Mouse (Mus musculus): ENCODE results near the gene Rad51b.

Gene Rad51b

GRCm38 (mm10) chr12:79813566-79814305, 516.7 kb downstream of the Rad51b start:
- DNase-seq, result no peak

GRCm38 (mm10) chr12:79814312-79815091, 517.4 kb downstream of the Rad51b start:
- no peak for DNase-seq

- no peak for DNase-seq
Measured at GRCm38 (mm10) chr12:79816241-79816640, 519.2 kb downstream of the Rad51b start.

DNA sequence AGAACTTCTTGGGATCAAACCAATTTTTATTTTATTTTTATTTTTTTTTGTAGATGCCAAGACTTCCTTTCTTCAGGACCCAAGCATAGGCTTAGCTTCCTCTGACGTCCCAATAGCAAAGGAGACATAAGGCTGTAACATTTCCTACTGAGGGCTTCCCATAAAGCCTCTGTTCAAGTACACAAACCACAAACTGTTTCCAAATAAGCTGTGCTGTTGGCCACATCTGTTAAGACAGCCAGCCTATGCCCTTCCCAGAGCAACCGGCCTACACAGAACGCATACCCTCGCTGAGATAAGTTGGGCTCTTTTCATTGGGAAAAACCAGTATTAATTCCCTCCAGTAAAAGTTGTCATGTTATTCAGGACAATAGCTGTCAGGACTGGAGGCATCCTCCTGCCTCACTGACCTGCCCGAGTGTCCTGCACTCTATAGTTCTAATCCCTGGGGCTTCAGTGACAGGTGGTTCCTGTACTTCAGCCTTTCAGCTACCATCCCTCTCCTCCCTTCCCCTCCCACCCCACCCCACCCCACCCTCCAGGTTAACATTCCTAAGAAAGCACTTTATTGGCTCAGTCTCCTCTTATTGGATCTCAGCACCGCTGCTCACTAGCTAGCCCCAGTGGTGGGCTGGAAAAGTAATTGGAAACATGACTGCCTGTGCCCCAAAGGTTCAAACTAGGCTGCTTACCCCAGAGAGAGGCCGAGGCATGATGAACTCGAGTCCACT, 523.3 kb downstream of the Rad51b start:
- DNase-seq, result no peak

DNA sequence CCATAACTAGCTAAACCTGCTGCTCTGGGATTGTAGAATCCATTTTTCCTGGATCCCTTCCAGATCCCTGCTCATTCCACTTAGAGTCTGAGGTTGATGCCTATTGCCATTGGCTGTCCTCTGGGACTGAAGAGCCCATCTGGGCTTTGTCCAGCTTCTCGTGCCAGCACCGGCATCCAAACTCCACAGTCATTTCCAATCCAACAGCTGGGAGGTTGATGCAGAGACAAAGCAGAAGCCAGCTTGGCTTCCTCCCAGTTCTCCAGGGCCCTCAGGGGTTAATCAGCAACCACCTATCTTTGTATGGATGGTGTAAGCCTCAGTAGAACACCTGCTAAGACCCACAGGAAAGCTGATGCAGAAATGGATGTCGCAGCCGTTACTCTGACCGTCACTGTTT, 524.8 kb downstream of the Rad51b start:
- no peak for DNase-seq

DNA sequence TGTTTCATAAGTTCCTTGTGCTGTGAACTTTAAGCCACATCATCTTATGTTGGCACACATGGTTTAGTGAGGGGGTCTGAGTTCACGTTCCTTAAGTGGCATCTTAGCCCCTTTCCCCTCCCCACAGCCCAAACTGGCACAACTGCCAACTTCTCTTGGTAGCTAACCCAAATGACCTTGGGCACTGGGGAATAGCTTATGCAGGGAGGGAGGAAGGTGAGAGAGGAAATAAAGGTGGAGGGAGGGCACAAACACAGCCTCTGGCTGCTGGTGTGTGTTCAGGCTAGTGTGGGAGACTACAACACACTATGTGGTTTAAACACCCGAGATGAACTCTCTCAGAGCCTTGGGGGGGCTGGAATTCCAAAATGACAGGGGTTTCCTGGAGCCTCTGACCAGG, 525.3 kb downstream of the Rad51b start:
- DNase-seq, result no peak

DNA sequence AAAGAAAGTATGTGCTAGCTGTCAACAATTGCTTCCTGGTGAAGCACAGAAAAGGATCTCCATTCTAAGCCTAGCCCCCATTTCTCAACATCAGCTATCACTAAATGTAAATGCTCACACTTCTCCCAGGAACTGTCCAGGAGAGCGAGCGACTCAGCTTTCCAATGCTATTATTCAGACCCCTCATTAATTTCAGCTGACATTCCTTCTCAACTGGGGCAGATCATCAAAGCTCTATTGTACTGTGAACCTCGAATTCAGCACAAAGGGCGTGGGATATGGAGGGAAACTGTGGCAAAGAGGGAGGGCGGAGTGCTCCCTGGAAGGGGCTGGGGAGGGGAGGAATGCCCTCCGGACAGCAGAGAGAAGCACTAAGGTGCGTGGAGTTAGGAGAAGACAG, 528.8 kb downstream of the Rad51b start:
- DNase-seq, result no peak

DNA sequence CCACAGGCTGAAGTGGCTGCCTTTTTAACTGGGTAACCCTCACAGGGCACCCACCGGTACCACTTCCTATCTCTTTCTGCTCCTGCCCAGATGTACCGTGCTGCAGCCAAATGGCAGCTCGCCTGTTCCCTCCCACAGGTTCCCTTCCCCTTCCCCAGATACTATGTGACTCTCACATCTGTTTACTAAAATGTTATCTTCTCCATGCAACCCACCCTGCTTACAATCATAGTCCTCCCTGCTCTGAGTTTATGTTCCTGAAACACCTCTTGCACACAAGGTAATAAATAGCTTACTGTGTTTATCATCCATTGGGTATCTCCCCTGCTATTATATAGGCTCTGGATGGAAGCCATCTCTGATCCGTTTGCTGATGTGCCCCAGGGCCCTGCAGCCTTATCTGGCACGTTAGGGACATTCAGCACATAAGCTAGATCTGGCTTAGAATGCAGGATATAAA, 530.2 kb downstream of the Rad51b start:
- DNase-seq, result no peak

DNA sequence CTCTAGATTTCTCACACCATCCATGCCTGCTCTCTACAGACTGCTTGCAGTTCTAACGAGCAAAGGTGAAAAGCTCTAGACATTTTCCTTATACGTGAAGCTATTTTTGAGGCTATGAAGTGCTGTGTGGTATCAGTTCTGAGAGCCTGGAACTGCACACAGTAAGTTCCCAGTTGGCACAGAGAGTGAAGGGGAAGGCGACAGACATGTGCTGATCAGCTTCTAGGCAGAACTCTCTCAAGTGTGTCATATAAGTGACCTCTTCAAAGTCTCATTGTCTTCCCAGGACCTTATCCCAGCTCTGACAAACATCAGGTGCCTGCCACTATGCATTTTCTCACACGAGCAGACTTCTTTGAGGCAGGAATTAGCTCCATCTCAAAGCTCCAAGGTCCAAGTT, 530.7 kb downstream of the Rad51b start:
- no peak for DNase-seq

GRCm38 (mm10) chr12:79830686-79831085, 533.6 kb downstream of the Rad51b start:
- no peak for DNase-seq

DNA sequence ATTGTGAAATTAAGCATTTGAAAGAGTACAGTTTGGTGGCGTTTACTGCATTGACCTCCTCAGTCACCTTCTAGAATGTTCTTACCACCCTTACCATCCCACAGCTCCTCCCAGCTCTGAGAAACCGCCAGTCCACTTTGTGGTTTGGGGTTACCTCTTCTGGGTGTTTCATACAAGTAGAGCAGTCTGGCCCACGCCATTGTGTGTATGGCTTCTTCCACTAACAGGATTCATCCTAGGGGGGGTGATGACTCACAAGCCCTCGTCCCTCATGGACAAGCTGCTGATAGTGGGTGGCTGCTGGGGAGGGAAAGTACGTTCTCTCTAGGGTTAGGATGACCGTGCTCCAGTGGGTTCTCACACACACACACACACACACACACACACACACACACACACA, 535.5 kb downstream of the Rad51b start:
- no peak for DNase-seq

DNA sequence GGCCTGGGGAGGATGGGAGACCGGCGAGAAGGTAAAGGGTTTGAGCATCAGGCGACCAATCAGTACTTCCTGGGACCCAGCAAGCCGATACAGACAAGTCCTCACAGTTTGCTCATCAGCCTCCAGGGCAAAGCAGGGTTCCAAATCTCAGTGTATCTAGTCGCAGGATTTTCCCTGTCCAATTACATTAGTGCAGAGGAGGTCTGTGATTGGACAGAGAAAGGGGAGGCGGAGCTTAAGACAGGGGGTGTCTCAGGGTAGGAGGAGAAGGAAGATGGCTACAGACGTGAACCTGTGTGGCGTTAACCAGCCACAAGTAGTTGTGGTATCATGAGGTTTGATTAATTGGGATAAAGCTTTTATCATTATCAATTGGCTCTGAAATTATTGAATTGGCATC, 538.4 kb downstream of the Rad51b start:
- no peak for DNase-seq

- no peak for DNase-seq
Measured at GRCm38 (mm10) chr12:79838181-79838961, 541.3 kb downstream of the Rad51b start.

DNA sequence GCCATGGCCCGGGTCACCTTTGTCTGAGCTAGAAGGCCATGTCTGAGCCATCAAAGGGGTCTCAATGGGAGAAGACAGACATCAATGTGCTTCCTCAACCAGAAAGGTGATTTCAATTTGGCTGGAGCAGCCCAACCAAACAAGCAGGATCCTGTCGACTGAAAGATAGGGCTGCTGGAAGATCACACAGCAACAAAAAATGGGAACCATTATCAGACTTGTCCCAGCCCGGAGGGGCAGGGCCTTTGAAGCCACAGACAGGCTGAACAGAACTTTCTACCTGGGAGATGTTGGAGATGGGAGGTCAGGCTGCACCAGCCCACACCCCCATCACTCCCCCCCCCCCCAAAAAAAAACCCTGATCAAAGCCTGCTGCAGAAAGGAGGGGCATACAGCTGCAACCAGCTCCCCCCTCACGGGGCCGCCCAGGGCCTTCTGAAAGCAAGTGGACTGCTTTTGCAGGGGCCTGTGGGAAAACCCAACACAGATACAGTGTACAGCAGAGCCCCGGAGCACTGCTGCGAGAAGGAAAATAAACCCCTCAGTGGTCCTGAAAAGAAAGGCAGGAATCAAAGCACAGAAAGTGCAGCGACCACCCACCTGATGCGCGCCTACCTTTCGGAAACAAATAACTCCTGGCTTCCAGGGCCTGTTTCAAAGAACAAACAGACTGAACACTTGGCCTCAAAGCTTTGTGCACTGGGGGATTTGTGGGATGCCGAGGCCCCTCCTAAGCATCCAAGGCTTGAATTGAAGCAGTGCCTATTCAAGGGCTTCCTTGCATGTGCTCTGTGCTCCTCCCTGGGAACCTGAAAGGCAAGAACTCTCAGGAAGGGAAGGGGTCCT, 542.2 kb downstream of the Rad51b start:
- no peak for DNase-seq

- no peak for DNase-seq
Measured at GRCm38 (mm10) chr12:79840465-79840864, 543.4 kb downstream of the Rad51b start.

DNA sequence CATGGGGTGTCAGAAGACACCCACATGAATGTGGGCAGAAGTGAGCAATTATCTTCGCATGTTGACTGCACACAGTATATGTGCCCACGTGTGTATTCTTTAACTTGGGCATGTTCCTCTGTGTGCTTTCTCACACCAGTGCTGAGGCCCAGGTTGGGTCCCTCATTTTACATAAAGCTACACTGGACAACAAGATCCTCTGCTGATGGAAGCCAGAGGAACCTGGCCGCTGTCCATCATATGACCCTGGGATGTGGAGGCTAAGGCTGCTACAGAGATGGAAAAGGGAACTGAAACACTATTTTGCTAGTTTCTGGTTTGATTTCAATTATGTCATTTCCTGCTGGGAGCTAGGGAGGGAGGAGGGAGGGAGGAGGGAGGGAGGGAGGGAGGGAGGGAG, 544.2 kb downstream of the Rad51b start:
- DNase-seq, result no peak

DNA sequence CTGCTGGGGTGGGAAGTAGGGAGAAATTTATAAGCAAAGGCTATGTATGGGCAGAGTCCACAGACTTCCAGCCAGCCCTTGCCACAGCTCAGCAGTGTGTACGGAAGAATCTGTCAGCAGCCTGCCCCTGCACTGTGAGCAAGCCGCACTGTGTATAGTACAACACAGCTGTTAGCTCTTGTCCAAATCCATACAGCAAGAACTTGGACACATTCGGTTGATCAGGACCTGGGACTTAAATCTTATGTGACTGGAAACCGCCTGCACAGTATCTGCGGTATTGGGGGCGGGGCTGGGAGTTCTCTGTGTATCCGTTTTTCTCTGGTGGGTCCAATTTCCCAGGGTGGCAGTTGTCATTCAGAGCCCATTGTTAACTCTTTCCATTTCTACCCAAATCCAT, 545.2 kb downstream of the Rad51b start:
- DNase-seq, result no peak

- no peak for DNase-seq
Measured at GRCm38 (mm10) chr12:79843002-79843401, 545.9 kb downstream of the Rad51b start.

- no peak for DNase-seq
Measured at GRCm38 (mm10) chr12:79843496-79843895, 546.4 kb downstream of the Rad51b start.

- no peak for DNase-seq
Measured at GRCm38 (mm10) chr12:79846247-79847151, 549.4 kb downstream of the Rad51b start.

GRCm38 (mm10) chr12:79848539-79848938, 551.5 kb downstream of the Rad51b start:
- no peak for DNase-seq

Data from thymus, adult 18-20 months (tissue).